Mouse (Mus musculus) midbrain, embryonic 10.5 days (tissue): ENCODE results near the gene A730061H03Rik. TPM values are rescaled to one million over a fixed set of nuclear protein-coding genes. Genes with fewer than 3 reads are reported as not detected.

Source experiments
- polyA plus RNA-seq: library from polyadenylated mRNA; unstranded; fragments of >200 nt; fragmentation: Nextera tagmentation; extraction: Ambion mirVana; gene quantifications from 2 replicates; pipeline ENCODE4 v1.2.1, GENCODE M21; 2016

Gene A730061H03Rik
- polyA plus RNA-seq, 1 experiment from 2014 or later = 0.30 TPM

Other genes with a start within 250 kb of the A730061H03Rik start
- gene Dhrs4, start 81.6 kb downstream of the A730061H03Rik start, polyA plus RNA-seq = 60.9 and 64.5 TPM in 2 replicates
- 5.2 and 6.6 TPM in 2 replicates for gene Carmil3, start 69.8 kb downstream of the A730061H03Rik start, polyA plus RNA-seq
- gene Cpne6, start 50.0 kb downstream of the A730061H03Rik start, polyA plus RNA-seq = 0.36 and 0.48 TPM in 2 replicates
- not detected in 2 replicates for gene Nrl, start 35.4 kb downstream of the A730061H03Rik start, polyA plus RNA-seq
- gene Pck2, start 20.1 kb downstream of the A730061H03Rik start, polyA plus RNA-seq = 16.5 and 18.5 TPM in 2 replicates
- 78.5 and 90.8 TPM in 2 replicates for gene Dcaf11, start 400 bp downstream of the A730061H03Rik start, polyA plus RNA-seq
- 0.14 and 0.25 TPM in 2 replicates for gene Fitm1, start 15.2 kb upstream of the A730061H03Rik start, polyA plus RNA-seq
- gene Psme1, start 17.7 kb upstream of the A730061H03Rik start, polyA plus RNA-seq = 88.7 and 97.9 TPM in 2 replicates
- gene Emc9, start 24.9 kb upstream of the A730061H03Rik start, polyA plus RNA-seq = 7.9 and 8.0 TPM in 2 replicates
- gene Psme2, start 30.7 kb upstream of the A730061H03Rik start, polyA plus RNA-seq = 171 and 184 TPM in 2 replicates
- 15.4 and 21.0 TPM in 2 replicates for gene Rnf31, start 31.3 kb upstream of the A730061H03Rik start, polyA plus RNA-seq
- gene Irf9, start 43.2 kb upstream of the A730061H03Rik start, polyA plus RNA-seq = 6.5 and 6.9 TPM in 2 replicates
- gene Rec8, start 57.6 kb upstream of the A730061H03Rik start, polyA plus RNA-seq = 4.1 and 5.5 TPM in 2 replicates
- 94.1 and 100 TPM in 2 replicates for gene Ipo4, start 75.6 kb upstream of the A730061H03Rik start, polyA plus RNA-seq
- 1.1 and 1.2 TPM in 2 replicates for gene Gm49378, start 77.5 kb upstream of the A730061H03Rik start, polyA plus RNA-seq
- gene Tm9sf1, start 83.4 kb upstream of the A730061H03Rik start, polyA plus RNA-seq = 74.7 and 77.1 TPM in 2 replicates
- gene Tssk4, start 89.8 kb upstream of the A730061H03Rik start, polyA plus RNA-seq = 0.75 and 0.79 TPM in 2 replicates
- gene Mdp1, start 100.1 kb upstream of the A730061H03Rik start, polyA plus RNA-seq = 65.3 and 72.9 TPM in 2 replicates
- gene Gmpr2, start 111.5 kb upstream of the A730061H03Rik start, polyA plus RNA-seq = 63.5 and 65.0 TPM in 2 replicates
- 610 and 632 TPM in 2 replicates for gene Nedd8, start 111.7 kb upstream of the A730061H03Rik start, polyA plus RNA-seq
- 70.5 and 74.5 TPM in 2 replicates for gene Tinf2, start 121.4 kb upstream of the A730061H03Rik start, polyA plus RNA-seq
- 0.27 and 0.42 TPM in 2 replicates for gene Tgm1, start 153.5 kb upstream of the A730061H03Rik start, polyA plus RNA-seq
- gene Rabggta, start 161.9 kb upstream of the A730061H03Rik start, polyA plus RNA-seq = 30.1 and 34.4 TPM in 2 replicates
- 67.6 and 71.2 TPM in 2 replicates for gene Dhrs1, start 185.3 kb upstream of the A730061H03Rik start, polyA plus RNA-seq
- gene Nop9, start 185.3 kb upstream of the A730061H03Rik start, polyA plus RNA-seq = 50.6 and 60.8 TPM in 2 replicates
- 0.22 and 0.23 TPM in 2 replicates for gene Cideb, start 198.1 kb upstream of the A730061H03Rik start, polyA plus RNA-seq
- gene Ltb4r2, start 201.0 kb upstream of the A730061H03Rik start, polyA plus RNA-seq = 0.06 and 0.22 TPM in 2 replicates
- 0.25 and 0.30 TPM in 2 replicates for gene Ltb4r1, start 205.6 kb upstream of the A730061H03Rik start, polyA plus RNA-seq
- 5.4 and 6.5 TPM in 2 replicates for gene Adcy4, start 223.7 kb upstream of the A730061H03Rik start, polyA plus RNA-seq
- 6.9 and 7.1 TPM in 2 replicates for gene Ripk3, start 228.5 kb upstream of the A730061H03Rik start, polyA plus RNA-seq